Mouse (Mus musculus): ENCODE measurements around the gene Nell2. TPM values are rescaled to one million over a fixed set of nuclear protein-coding genes. Genes with fewer than 3 reads are reported as not detected.

Gene Nell2
- polyA plus RNA-seq, 1 experiment from 2014 or later = 115 TPM

DNA sequence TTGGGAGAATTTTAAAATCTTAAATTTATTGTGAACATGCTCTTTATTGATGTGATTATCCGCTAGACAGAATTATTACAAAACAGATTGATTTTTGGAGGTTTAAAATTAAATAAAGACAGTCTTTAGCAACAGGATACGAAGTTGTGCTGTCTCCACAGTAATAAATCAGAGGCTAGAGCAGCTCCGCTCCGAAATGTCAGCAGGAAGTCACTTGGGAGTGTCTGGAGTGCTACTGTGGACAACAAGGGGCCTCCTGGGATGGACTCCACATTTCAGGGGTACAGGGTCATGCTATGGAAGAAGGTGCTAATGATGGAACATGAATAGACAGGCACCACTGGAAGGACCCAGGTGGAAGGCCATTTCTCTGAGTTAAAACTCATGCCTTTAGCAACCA is 211.7 kb downstream of the Nell2 start:
- Histone ChIP-seq H3K36me3 (no peaks in the 10 kb centered on the region), H3K9me3 (replicated peaks) (no peaks in the 10 kb centered on the region), H3K27me3 (no peaks in the 10 kb centered on the region), H3K4me1 (peaks cover 20% of the 10 kb centered on the region; the same call in 1 of the 2 replicates), H3K27ac (no peak overlapping the region), H3K4me2 (replicated peaks) (no peak overlapping the region), H3K4me3 (no peak overlapping the region), H3K9ac (no peak overlapping the region)
- ATAC-seq (ENCODE audit: low FRiP score) = no peak
- WGBS = 63% methylated on average over 4 of the region's 4 CpGs

GRCm38 (mm10) chr15:95314808-95315145 is 213.6 kb downstream of the Nell2 start:
- no peaks in the 10 kb centered on the region for H3K36me3 ChIP-seq
- H3K9me3 ChIP-seq (replicated peaks) = no peaks in the 10 kb centered on the region
- WGBS = 95% methylated on average over 5 of the region's 5 CpGs
- ATAC-seq (ENCODE audit: low FRiP score) = no peak
- H3K27ac ChIP-seq = peak overlapping the region; percentile 17; the same call in 1 of the 2 replicates
- no peak overlapping the region for H3K9ac ChIP-seq
- H3K4me3 ChIP-seq = no peak overlapping the region
- no peaks in the 10 kb centered on the region for H3K27me3 ChIP-seq
- H3K4me1 ChIP-seq = peaks cover 20% of the 10 kb centered on the region; the same call in 1 of the 2 replicates
- H3K4me2 ChIP-seq (replicated peaks) = no peak overlapping the region

DNA sequence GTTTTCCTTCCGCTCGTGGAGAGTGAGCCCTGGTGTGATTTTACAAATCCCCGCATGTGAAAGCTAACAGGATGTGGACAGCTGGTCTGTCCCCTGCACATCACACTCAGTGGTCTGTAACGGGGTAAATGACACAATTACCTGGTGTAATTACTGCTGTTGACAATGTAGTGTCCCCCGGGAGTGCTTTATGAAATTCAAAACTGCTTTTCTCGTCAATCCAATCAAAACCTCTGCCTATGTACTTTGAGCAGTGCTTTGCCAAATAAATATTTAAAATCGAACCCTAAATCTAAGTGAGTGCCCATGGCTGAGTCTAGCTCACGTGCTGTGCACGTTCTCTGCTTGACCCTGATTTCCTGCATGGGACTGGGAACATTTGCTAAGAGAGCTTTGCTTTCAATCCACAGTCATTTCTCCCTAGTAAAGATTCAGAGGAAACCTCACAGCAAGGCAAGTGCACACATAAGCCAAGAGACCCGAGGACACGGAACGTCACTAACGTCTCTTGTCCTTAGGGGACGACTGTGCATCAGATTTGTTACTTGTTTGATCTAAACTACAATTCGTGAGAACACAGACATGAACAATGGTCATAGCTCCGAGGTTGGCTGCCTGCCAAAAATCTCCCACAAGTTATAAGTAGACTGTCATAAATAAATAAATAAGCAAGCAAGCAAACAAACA is 214.1 kb downstream of the Nell2 start:
- no peak overlapping the region for H3K4me3 ChIP-seq
- peaks cover 20% of the 10 kb centered on the region; the same call in 1 of the 2 replicates for H3K4me1 ChIP-seq
- 42% methylated on average over 16 of the region's 16 CpGs for WGBS
- H3K36me3 ChIP-seq = no peaks in the 10 kb centered on the region
- H3K4me2 ChIP-seq (replicated peaks) = no peak overlapping the region
- H3K27ac ChIP-seq = peak overlapping the region; percentile 62; the same call in 1 of the 2 replicates
- no peaks in the 10 kb centered on the region for H3K27me3 ChIP-seq
- no peak overlapping the region for H3K9ac ChIP-seq
- no peaks in the 10 kb centered on the region for H3K9me3 ChIP-seq (replicated peaks)
- peak; percentile 78 for ATAC-seq (ENCODE audit: low FRiP score)

DNA sequence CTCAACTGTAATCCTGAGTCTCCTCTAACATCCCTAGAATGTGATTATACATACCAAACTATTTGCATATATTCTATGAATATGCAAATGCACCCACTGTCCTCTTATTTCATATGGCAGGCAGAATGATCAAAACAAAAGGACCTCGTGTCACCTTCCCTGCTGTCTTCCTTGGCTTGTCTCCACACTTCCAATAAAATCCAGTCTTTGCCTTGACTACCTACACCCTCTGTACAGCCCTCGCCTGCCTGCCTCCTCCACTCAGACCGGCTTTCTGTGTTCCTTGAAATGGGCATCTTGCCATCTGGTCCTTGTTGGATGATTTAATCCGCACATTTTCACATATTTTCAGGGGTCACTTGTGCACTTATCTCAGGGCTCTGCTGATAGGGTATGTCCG is 215.1 kb downstream of the Nell2 start:
- H3K4me3 ChIP-seq = no peak overlapping the region
- H3K9ac ChIP-seq = no peak overlapping the region
- H3K36me3 ChIP-seq = no peaks in the 10 kb centered on the region
- H3K4me1 ChIP-seq = peaks cover 20% of the 10 kb centered on the region; the same call in 1 of the 2 replicates
- H3K4me2 ChIP-seq (replicated peaks) = no peak overlapping the region
- 0 out of 2 replicates have a peak, but pooled peaks have one; percentile 48 for ATAC-seq (ENCODE audit: low FRiP score)
- H3K27ac ChIP-seq = peak overlapping the region; percentile 48
- H3K27me3 ChIP-seq = no peaks in the 10 kb centered on the region
- H3K9me3 ChIP-seq (replicated peaks) = no peaks in the 10 kb centered on the region
- WGBS = 61% methylated on average over 5 of the region's 5 CpGs

GRCm38 (mm10) chr15:95304102-95304501 is 224.3 kb downstream of the Nell2 start:
- Histone ChIP-seq H3K9me3 (replicated peaks) (no peaks in the 10 kb centered on the region), H3K4me2 (replicated peaks) (no peak overlapping the region), H3K4me1 (no peaks in the 10 kb centered on the region), H3K9ac (no peak overlapping the region), H3K27me3 (no peaks in the 10 kb centered on the region), H3K36me3 (no peaks in the 10 kb centered on the region), H3K27ac (no peak overlapping the region), H3K4me3 (no peak overlapping the region)
- 73% methylated on average over 8 of the region's 8 CpGs for WGBS
- no peak for ATAC-seq (ENCODE audit: low FRiP score)

- H3K36me3 ChIP-seq = peaks cover 6% of the 10 kb centered on the region; the same call in 1 of the 2 replicates
- WGBS = 84% methylated on average over 10 of the region's 10 CpGs
- no peaks in the 10 kb centered on the region for H3K4me1 ChIP-seq
- H3K9me3 ChIP-seq (replicated peaks) = no peaks in the 10 kb centered on the region
- no peak overlapping the region for H3K4me3 ChIP-seq
- H3K27ac ChIP-seq = no peak overlapping the region
- H3K4me2 ChIP-seq (replicated peaks) = no peak overlapping the region
- ATAC-seq (ENCODE audit: low FRiP score) = no peak
- H3K9ac ChIP-seq = no peak overlapping the region
- H3K27me3 ChIP-seq = no peaks in the 10 kb centered on the region
Observed at GRCm38 (mm10) chr15:95296561-95296960, 231.8 kb downstream of the Nell2 start.

GRCm38 (mm10) chr15:95289047-95289446 is 239.3 kb downstream of the Nell2 start:
- Histone ChIP-seq H3K9me3 (replicated peaks) (no peaks in the 10 kb centered on the region), H3K9ac (no peak overlapping the region), H3K4me1 (peaks cover 12% of the 10 kb centered on the region), H3K27me3 (no peaks in the 10 kb centered on the region), H3K36me3 (no peaks in the 10 kb centered on the region), H3K4me2 (replicated peaks) (no peak overlapping the region), H3K27ac (no peak overlapping the region), H3K4me3 (no peak overlapping the region)
- WGBS = 56% methylated on average over 10 of the region's 10 CpGs
- no peak for ATAC-seq (ENCODE audit: low FRiP score)

GRCm38 (mm10) chr15:95285199-95285598 is 243.2 kb downstream of the Nell2 start:
- Histone ChIP-seq H3K9ac (no peak overlapping the region), H3K27ac (no peak overlapping the region), H3K36me3 (no peaks in the 10 kb centered on the region), H3K4me1 (peaks cover 12% of the 10 kb centered on the region), H3K9me3 (replicated peaks) (no peaks in the 10 kb centered on the region), H3K4me2 (replicated peaks) (no peak overlapping the region), H3K27me3 (no peaks in the 10 kb centered on the region), H3K4me3 (no peak overlapping the region)
- 29% methylated on average over 6 of the region's 6 CpGs for WGBS
- ATAC-seq (ENCODE audit: low FRiP score) = no peak

GRCm38 (mm10) chr15:95280986-95281385 is 247.4 kb downstream of the Nell2 start:
- Histone ChIP-seq H3K9ac (no peak overlapping the region), H3K27ac (no peak overlapping the region), H3K36me3 (no peaks in the 10 kb centered on the region), H3K27me3 (no peaks in the 10 kb centered on the region), H3K9me3 (replicated peaks) (no peaks in the 10 kb centered on the region), H3K4me2 (replicated peaks) (no peak overlapping the region), H3K4me3 (no peak overlapping the region), H3K4me1 (peaks cover 9% of the 10 kb centered on the region)
- 85% methylated on average over 2 of the region's 2 CpGs for WGBS
- no peak for ATAC-seq (ENCODE audit: low FRiP score)

- ATAC-seq (ENCODE audit: low FRiP score) = no peak
Observed at GRCm38 (mm10) chr15:95278001-95278400, 250.4 kb downstream of the Nell2 start.

DNA sequence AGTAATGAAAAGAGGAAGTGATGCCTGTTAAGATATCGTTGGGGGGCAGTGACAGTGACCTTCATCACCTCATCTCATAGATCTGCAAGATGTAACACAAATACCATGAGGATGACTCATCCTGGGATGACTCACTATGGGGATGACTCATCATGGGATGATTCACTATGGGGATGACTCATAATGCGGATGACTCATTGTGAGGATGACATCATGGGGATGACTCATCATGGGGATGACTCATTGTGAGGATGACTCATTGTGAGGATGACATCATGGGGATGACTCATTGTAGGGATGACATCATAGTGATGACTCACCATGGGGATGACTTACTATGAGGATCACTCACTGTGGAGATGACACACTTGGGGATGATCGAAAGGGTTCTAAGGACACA is 251.8 kb downstream of the Nell2 start:
- no peak for ATAC-seq (ENCODE audit: low FRiP score)
- H3K27ac ChIP-seq = no peak overlapping the region
- H3K4me2 ChIP-seq (replicated peaks) = no peak overlapping the region
- no peaks in the 10 kb centered on the region for H3K4me1 ChIP-seq
- H3K9ac ChIP-seq = no peak overlapping the region
- H3K9me3 ChIP-seq (replicated peaks) = no peaks in the 10 kb centered on the region
- 91% methylated on average over 3 of the region's 3 CpGs for WGBS
- H3K36me3 ChIP-seq = no peaks in the 10 kb centered on the region
- no peaks in the 10 kb centered on the region for H3K27me3 ChIP-seq
- H3K4me3 ChIP-seq = no peak overlapping the region

More at GRCm38 (mm10) chr15:95278001-95278400, 250.4 kb downstream of the Nell2 start:
- no peaks in the 10 kb centered on the region for H3K9me3 ChIP-seq (replicated peaks)
- H3K27me3 ChIP-seq = no peaks in the 10 kb centered on the region
- 61% methylated on average over 4 of the region's 4 CpGs for WGBS
- H3K4me2 ChIP-seq (replicated peaks) = no peak overlapping the region
- no peaks in the 10 kb centered on the region for H3K36me3 ChIP-seq
- H3K4me3 ChIP-seq = no peak overlapping the region
- H3K4me1 ChIP-seq = no peaks in the 10 kb centered on the region
- H3K27ac ChIP-seq = no peak overlapping the region
- H3K9ac ChIP-seq = no peak overlapping the region

GRCm38 (mm10) chr15:95275553-95275952 is 252.8 kb downstream of the Nell2 start:
- 92% methylated on average over 5 of the region's 5 CpGs for WGBS
- Histone ChIP-seq H3K9me3 (replicated peaks) (no peaks in the 10 kb centered on the region), H3K4me3 (no peak overlapping the region), H3K27me3 (no peaks in the 10 kb centered on the region), H3K4me1 (no peaks in the 10 kb centered on the region), H3K9ac (no peak overlapping the region), H3K36me3 (no peaks in the 10 kb centered on the region), H3K4me2 (replicated peaks) (no peak overlapping the region), H3K27ac (no peak overlapping the region)
- ATAC-seq (ENCODE audit: low FRiP score) = no peak

DNA sequence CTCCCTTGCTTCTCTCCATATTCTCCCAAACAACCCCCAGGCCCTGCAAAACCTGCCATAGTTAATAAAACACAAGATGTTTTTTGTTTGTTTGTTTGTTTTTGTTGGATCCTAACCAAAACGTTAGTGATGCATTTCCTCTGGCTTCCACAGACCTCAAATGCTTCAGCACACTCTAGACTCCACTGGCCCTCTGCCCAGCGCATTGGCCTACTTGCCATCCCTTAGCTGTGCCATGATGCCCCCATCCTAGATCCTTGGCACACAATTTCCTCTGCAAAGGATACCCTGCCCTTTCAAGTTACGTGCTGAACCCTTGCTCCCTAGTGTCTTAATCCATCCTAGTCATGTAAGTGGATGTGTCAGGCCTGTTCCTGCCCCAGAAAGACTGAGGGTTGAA is 255.1 kb downstream of the Nell2 start:
- Histone ChIP-seq H3K27me3 (no peaks in the 10 kb centered on the region), H3K27ac (no peak overlapping the region), H3K4me3 (no peak overlapping the region), H3K4me2 (replicated peaks) (no peak overlapping the region), H3K9ac (no peak overlapping the region), H3K4me1 (no peaks in the 10 kb centered on the region), H3K9me3 (replicated peaks) (no peaks in the 10 kb centered on the region), H3K36me3 (no peaks in the 10 kb centered on the region)
- 87% methylated on average over 3 of the region's 3 CpGs for WGBS
- ATAC-seq (ENCODE audit: low FRiP score) = no peak

Data from hindbrain, embryonic 12.5 days (tissue).